Mouse (Mus musculus) left cerebral cortex, postnatal 25 days (tissue): ENCODE data around the gene Btd. TPM values are rescaled to one million over a fixed set of nuclear protein-coding genes. Genes with fewer than 3 reads are reported as not detected.

Experiments used
- DNase-seq, 2 experiments: peaks; one replicate each; pipeline ENCODE4 v3.0.0; 2022; ENCODE audit warnings: low spot score in 2 of 2, mixed read lengths in 1 of 2
- intact Hi-C: fragments of 180-260 bp; cut with DNase I; formaldehyde crosslinking; loops from one replicate; pipeline ENCODE4 v1.15.1; 2025
- total RNA-seq, 2 experiments: library from RNA; stranded (reverse); gene quantifications; 2 replicates each; pipeline ENCODE4 v1.2.3; 2021

Btd gene
- total RNA-seq, 2 experiments from 2014 or later, result 7.7 to 8.8 TPM

- DNase-seq, result no peak
- intact Hi-C loops, result loop anchor here (5.0 kb wide), 1 partner anchor 270 kb away; no protein-coding TSS in a partner anchor
Observed at GRCm38 (mm10) chr14:31662555-31663211, 21.9 kb downstream of the Btd start.

- no peak for DNase-seq
- intact Hi-C loops, result loop anchor here (5.0 kb wide), 1 partner anchor 269 kb away; no protein-coding TSS in a partner anchor
Observed at GRCm38 (mm10) chr14:31663376-31664099, 22.7 kb downstream of the Btd start.

- intact Hi-C loops, result loop anchor here (5.0 kb wide), 1 partner anchor 268 kb away; no protein-coding TSS in a partner anchor
- no peak for DNase-seq
Observed at GRCm38 (mm10) chr14:31664100-31664902, 23.5 kb downstream of the Btd start.

GRCm38 (mm10) chr14:31664903-31665565 lies 24.2 kb downstream of the Btd start:
- DNase-seq, result no peak
- intact Hi-C loops, result loop anchor here (5.0 kb wide), 1 partner anchor 267 kb away; no protein-coding TSS in a partner anchor

GRCm38 (mm10) chr14:31665566-31665940 lies 24.7 kb downstream of the Btd start:
- peak in 1 of 2 experiments; percentile 33 for DNase-seq
- intact Hi-C loops, result no loop called here

- intact Hi-C loops, result no loop called here
- no peak for DNase-seq
Observed at GRCm38 (mm10) chr14:31666931-31667705, 26.3 kb downstream of the Btd start.

GRCm38 (mm10) chr14:31667741-31668140 lies 26.9 kb downstream of the Btd start:
- no peak for DNase-seq
- intact Hi-C loops, result loop anchor here (2.0 kb wide), 1 partner anchor 95 kb away; no protein-coding TSS in a partner anchor

GRCm38 (mm10) chr14:31668326-31668725 lies 27.5 kb downstream of the Btd start:
- peak in 1 of 2 experiments; percentile 85 for DNase-seq
- intact Hi-C loops, result loop anchor here (2.0 kb wide), 1 partner anchor 96 kb away; no protein-coding TSS in a partner anchor

GRCm38 (mm10) chr14:31669161-31669611 lies 28.4 kb downstream of the Btd start:
- DNase-seq, result peak; percentile 62 to 88
- intact Hi-C loops, result loop anchor here (2.0 kb wide), 1 partner anchor 96 kb away; no protein-coding TSS in a partner anchor

GRCm38 (mm10) chr14:31669642-31670490 lies 29.0 kb downstream of the Btd start:
- peak in 1 of 2 experiments; percentile 77 for DNase-seq
- intact Hi-C loops, result loop anchor here (2.0 kb wide), 1 partner anchor 97 kb away; no protein-coding TSS in a partner anchor

GRCm38 (mm10) chr14:31671635-31672320 lies 30.9 kb downstream of the Btd start:
- intact Hi-C loops, result no loop called here

GRCm38 (mm10) chr14:31680656-31681055 lies 39.8 kb downstream of the Btd start:
- no peak for DNase-seq
- intact Hi-C loops, result no loop called here

More at GRCm38 (mm10) chr14:31671635-31672320, 30.9 kb downstream of the Btd start:
- DNase-seq, result no peak

GRCm38 (mm10) chr14:31681291-31681690 lies 40.5 kb downstream of the Btd start:
- intact Hi-C loops, result no loop called here
- no peak for DNase-seq

GRCm38 (mm10) chr14:31681931-31682555 lies 41.2 kb downstream of the Btd start:
- no peak for DNase-seq
- intact Hi-C loops, result no loop called here

- intact Hi-C loops, result no loop called here
- no peak for DNase-seq
Observed at GRCm38 (mm10) chr14:31683610-31684009, 42.8 kb downstream of the Btd start.

- no peak for DNase-seq
- intact Hi-C loops, result no loop called here
Observed at GRCm38 (mm10) chr14:31684343-31685040, 43.7 kb downstream of the Btd start.
